Mouse (Mus musculus) ES-E14 (cell line): Measurements from ENCODE around the gene Olfml1.
A peak's percentile ranks its signal among the peaks of the same experiment; 100 is the strongest.

Source experiments
- CHD2 ChIP-seq: IDR thresholded peaks from 2 replicates; pipeline ENCODE4 v1.6.1; 2014; ENCODE audit warnings: mild to moderate bottlenecking, low read depth, low read length, inconsistent platforms
- HCFC1 ChIP-seq: IDR thresholded peaks from 2 replicates; pipeline ENCODE4 v1.6.1; 2012; ENCODE audit warnings: low read length, inconsistent platforms, borderline replicate concordance; ENCODE audit not compliant: insufficient read depth
- MAFK ChIP-seq: IDR thresholded peaks from 2 replicates; pipeline ENCODE4 v1.6.1; 2014; ENCODE audit warnings: mild to moderate bottlenecking, low read depth, low read length, inconsistent platforms; ENCODE audit not compliant: insufficient read depth
- ZC3H11A ChIP-seq: IDR thresholded peaks from 2 replicates; pipeline ENCODE4 v1.6.1; 2012; ENCODE audit warnings: low read depth, mild to moderate bottlenecking, inconsistent platforms, low read length, borderline replicate concordance
- ZNF384 ChIP-seq: IDR thresholded peaks from 2 replicates; pipeline ENCODE4 v1.6.1; 2012; ENCODE audit warnings: low read depth, low read length, inconsistent platforms

DNA sequence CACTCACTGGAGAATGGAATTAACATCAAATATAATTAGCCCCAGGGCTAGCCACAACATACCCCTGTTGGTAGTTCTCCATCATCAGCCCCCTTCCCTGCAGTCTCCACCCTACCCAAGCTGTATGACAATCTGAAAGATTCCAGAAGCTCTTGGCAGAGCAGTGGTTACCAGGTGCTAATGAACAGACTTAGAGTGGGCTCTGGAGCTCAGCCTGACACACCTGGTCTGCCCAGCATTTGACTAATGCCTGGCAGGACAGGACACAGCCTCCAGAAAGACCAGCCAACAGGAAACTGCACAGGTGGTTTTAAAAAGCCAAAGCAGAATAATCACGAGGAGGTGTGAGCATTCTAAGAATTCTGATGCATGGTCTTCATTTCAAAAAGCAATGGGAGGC lies 13.8 kb upstream of the Olfml1 start:
- TF ChIP-seq ZC3H11A (no peak), HCFC1 (no peak), MAFK (peak; percentile 44; the same call in 1 of the 2 replicates), CHD2 (no peak), ZNF384 (no peak)
